Mouse (Mus musculus): ENCODE measurements at regions not wholly inside any gene's neighbourhood (a gene's known extent, or its start where the extent isn't known, plus 50 kb on each side); places are given as distances from the start of the nearest gene placed in this dataset.

DNA sequence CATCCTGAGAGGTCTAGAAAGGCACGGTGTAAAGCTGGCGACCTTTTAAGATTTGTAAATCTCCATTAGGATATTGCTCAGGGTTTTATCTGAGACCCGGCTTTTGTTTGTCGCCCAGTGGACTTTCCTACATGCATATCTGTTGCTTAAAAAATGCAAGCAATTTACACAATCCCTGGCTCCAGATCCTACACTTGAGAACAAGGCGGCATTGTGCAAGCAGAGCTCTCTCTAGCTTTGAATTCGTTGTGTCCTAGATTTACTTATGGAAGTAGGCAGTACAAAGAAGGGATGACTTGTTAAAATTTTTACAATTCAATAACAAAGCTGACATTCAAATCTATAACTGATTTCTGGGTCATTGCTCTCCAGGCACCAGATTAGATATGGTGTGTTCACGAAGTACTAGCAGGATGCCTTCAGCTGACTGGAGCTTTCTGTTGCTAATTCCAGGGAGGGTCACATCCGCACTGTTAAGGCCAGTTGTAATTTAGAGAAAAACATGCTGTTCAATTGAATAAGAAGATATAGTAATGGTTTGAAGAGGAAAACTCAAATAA, 62.2 kb upstream of the Teddm2 start:
- intact Hi-C loops (cut with DNase I): no loop called here
- peak; percentile 11 to 58 for DNase-seq (ENCODE audit: low spot score in 2 of 2)

DNA sequence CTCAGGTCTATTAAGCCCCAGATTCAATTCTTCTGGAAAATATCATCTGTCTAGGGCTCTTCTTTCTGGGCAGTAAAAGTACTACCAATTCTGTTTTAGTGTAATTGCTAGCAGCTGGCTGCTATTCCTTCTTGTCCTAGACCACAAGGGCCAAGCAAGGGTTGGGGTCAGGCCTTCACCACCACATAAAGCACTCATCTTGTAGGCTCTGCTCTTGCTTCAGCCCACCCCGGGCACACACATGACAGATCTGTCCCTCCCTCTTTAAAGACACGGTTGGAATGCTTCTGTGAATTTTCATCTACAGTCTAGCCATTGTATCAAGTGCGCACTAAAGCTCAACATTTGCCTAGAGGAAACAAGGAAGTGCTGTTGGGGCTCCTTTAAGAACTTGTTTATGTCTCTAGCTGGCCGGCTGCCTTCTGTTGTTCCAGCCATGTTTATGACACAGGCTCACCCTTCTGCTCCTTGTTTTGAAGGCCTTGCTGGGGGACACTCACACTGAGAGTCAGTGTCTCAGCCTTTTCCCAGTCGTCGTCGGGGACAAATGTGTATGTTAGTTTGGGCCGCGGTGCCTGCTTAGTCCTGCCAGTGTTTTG, 63.8 kb upstream of the Teddm2 start:
- intact Hi-C loops (cut with DNase I): no loop called here
- DNase-seq (ENCODE audit: low spot score in 2 of 2): no peak

DNA sequence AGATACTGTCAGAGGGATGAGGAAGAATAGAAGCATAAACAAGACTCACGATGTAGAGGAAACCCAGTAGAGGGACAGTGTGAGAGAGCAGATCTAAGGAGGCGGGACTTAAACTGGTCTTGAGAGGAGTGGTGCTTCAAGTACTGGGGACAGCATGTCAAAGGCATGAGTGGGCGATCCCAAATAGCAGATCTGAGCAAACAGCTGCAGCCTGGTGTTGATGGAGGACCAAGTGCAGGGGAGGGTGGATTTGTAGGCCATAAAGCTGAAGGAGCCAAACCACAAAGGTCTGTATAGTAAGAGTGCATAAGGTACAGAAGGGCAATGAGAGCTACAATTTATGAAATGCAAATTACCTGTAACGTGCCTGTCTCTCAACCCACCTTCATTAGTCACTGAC, 69.4 kb upstream of the Teddm2 start:
- no peak for DNase-seq (ENCODE audit: low spot score in 2 of 2)
- intact Hi-C loops (cut with DNase I): no loop called here

DNA sequence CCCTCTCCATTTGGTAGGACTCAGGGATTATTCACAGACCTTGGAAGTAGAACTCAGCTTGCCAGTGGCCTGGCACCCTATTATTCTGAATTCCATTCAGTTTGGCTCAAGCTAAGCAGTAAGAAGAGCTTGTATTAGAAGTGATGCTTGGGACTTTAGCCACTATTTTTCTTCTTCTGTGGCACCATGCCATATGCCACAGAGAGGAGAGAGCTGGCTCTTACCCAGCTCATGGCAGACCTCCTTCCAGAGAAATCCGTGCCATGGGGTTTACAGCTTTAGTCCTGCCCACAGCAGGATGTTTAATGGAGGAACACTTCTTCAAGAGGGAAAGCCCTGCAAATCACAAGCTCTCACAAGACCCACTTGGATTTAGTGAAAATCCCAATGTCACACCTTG, 74.3 kb upstream of the Teddm2 start:
- no peak for DNase-seq (ENCODE audit: low spot score in 2 of 2)

DNA sequence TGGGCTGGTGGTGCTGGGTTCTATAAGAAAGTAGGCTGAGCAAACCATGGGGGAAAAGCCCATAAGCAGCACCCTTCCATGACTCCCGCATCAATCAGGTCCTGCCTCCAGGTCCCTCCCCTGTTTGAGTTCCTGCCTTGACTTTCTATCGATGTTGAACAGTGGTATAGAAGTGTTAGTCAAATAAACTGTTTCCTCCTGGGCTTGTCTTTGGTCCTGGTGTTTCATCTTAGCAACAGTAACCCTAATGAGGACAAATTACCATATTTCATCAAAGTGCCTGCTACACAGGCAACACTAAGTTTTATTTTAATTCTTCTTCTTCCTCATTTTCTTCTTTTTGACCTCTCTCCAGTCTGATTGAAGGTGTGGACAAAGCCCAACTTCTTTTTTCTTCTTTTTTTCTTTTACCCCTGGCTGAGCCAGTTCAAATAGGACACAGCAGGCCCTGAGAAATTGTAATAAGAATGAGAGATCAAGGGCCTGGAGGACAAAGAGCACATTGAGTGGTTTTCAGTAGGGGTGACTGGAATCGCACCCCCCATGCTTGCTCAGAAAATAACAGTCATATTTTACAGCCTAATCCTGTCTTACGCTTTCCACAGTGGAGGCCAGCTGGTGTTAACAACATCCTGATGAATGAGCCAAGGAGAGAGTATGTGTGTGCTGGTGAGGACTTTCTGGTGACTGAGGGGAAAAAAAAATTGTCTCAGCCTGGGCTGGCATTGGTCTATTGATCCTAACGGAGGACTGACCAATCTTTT, 78.1 kb upstream of the Teddm2 start:
- intact Hi-C loops (cut with DNase I): no loop called here
- peak; percentile 8 to 41 for DNase-seq (ENCODE audit: low spot score in 2 of 2)

More for the DNA sequence above, 74.3 kb upstream of the Teddm2 start:
- intact Hi-C loops (cut with DNase I): no loop called here

DNA sequence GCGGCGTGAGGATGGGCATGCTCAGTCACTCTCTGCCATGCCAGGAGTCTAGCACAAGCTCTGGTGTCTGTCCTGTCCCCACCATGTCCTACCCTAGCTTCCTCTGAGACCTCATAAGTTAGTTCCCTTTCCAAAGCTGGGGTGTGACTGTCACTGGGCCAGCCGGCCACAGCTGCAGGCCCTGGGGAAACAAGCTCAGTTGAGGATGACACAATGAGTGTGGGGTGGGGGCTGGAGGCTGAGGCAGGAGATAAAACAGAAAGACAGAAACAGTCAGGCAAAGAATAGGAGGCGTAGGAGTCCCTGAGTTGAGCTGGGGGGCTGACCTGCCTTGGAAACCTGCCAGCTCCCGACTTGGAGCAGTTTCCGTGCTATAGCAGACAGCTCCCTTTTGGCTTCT, 80.9 kb upstream of the Teddm2 start:
- intact Hi-C loops (cut with DNase I): no loop called here
- peak; percentile 17 to 50 for DNase-seq (ENCODE audit: low spot score in 2 of 2)

DNA sequence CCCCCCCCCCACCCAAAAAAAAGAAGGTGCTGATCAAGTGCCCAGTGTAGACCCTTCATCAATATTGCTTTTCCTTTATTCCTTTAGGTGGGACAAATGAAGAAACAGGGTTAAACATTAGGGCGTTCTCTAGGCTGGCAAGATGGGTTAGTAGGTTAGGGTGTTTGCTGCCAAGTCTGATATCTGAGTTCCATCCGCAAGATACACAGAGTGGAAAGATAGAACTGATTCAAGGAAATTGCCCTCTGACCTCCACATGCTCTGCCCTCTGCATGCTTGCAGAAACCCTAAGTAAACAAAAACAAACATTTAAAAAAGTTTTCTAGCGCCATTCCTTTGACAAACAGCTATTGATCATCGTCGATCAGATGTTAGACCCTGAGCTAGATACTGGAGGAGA, 85.6 kb upstream of the Teddm2 start:
- no peak for DNase-seq (ENCODE audit: low spot score in 2 of 2)
- intact Hi-C loops (cut with DNase I): no loop called here

DNA sequence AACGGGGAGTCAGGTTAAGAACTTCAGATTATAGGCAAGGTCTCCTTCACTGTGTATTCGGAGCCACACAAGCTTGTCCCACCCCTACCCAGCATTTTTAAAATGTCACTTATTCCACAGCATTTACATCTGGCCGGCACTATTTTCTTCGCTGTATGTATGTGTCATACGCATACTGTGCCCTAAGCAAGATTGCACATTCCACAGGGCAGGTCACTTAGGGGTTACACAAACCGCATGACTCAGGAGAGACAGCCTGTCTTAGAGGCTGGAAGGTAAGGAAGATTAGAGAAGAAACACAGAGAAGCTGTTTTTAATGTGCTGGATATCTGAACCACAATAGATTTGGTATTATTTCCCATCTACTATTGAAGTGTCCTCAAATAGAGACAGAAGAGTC, 86.6 kb upstream of the Teddm2 start:
- no peak for DNase-seq (ENCODE audit: low spot score in 2 of 2)
- intact Hi-C loops (cut with DNase I): no loop called here

DNA sequence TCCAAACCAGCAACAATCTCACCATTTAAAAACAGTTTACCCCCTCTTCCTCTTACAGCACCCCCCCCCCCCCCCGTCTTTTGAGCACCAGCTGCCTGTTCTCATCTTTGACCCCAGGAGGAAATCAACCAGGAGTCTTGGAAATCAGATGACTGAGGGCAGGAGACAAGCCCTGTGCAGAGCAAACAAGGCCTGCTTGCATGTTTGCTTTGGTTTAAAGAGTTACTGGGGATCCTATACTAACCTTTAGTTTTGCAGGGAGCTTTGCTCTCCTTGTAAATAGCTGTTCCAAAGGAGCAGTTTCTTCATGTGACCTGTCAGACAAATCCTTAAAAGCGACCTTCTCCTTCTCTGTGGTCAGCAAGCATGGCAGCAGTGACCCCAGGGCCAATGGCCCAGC, 88.3 kb upstream of the Teddm2 start:
- intact Hi-C loops (cut with DNase I): no loop called here
- no peak for DNase-seq (ENCODE audit: low spot score in 2 of 2)

DNA sequence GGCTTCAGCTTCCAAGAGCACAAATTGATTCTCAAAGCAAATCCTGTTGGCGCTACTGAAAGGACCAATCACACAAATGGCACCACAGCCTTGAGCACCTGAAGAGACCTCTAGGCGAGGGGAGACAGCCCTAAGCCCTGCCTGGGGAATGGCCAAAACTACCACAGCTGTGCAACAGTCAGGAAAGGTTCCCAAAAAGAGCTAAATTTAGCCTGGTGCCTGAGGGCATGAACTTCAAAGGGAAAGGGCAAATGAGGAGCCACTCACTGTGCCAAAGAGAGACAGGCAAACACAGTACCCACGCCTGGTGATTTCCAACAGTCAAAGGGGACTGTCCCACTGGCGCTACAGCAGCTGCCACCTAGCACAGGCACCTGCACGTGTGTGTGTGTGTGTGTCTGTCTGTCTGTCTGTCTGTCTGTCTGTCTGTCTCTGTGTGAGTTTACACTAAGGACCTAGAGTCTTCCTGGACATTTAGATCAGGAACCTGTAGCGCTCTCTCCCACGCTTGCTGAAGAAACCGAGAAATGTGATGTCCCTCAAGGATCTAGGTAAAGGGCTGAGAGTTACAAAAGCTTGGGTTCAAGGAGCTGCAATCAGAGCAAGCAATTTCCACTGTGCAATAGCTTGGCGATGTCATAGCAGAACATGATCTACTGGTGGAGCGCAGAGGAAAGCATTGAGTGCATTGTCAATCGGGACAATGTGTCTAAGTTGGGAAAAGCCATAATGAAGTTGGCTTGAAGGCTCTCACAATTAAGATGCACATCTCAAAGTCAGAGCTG, 90.8 kb upstream of the Teddm2 start:
- no peak for DNase-seq (ENCODE audit: low spot score in 2 of 2)
- intact Hi-C loops (cut with DNase I): no loop called here

DNA sequence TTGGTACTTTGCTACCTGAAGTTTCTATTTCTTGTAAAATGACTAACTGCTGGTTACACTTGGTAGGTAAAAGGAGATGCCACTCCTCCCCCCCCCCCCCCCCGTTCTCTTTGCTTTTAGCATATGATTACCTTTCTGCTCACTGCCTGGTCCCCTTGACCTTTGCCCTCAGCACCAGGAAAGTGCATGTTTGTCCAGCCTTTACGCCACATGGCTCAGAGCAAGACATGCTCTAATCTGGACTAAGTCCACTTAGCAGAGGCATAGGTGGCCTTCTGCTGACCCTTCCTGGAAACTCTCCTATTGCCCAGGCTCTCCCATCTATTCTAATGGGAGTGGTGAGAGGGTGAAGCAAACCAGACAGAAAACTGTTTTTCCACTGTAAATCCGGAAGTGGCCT, 92.4 kb upstream of the Teddm2 start:
- intact Hi-C loops (cut with DNase I): no loop called here
- no peak for DNase-seq (ENCODE audit: low spot score in 2 of 2)

DNA sequence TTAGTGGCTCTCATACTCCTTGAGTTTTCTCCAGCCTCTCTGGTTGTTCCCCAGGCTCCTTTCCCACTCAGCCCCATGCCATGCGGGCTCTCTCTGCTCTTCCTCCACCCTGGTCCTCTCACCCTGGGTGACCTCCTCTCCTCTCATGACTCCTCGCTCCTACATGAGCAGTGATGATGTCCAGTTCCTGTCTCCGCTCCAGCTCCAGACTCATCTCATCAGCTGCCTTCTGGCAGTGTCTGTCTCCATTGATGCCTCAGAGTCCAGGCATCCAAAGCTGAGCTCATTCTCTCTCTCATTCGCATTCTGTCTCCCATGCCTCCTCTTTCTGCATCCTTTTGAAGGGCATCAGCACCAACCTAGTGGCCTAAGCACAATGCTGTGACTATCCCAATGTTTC, 94.8 kb upstream of the Teddm2 start:
- no peak for DNase-seq (ENCODE audit: low spot score in 2 of 2)

DNA sequence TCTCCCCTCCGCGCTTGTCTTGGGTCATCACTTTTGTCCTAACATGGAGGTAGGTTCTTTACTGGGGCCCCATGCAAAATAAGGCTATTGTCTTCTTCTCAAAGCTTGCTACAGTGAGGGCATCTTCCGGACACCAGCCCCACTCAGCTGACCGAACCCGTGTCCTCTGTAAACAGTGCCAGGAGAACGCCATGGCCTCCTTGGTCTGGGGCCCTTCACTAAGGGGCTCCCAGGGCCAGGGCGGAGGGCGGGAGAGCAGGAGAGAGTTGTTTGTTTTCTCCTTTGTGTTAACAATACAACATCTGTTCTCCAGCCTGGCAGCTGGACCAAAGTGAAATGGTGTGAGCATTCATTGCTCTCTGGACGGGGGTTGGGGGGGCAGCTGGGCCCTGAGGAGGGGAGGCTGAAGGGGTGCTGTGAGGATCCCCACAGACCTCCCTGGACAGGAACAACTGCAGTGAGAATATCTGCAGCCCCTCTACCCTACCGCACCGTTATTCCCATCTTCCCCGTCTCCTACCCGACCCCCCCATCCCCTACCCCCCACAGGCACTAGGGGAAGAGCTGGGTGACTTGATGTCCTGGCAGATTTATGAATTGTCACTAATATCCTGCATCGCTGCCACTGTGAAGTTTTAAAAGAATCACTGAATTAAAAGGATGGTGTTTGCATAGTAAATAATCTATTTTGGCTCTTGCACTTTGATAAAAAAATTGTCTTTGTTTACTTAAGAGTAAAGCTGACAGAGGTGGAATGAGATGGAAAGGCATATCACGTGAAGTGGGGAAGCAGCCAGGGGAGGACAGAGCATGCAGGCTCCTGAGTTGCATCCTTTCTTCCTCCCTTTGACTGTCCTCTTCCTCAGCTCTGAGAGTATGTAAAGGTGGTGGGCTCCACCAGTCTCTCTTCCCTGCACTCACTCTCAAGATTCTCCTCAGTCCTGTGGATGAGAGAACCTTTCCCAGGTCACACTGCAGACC, 97.5 kb upstream of the Teddm2 start:
- peak in 1 of 2 experiments; percentile 23 for DNase-seq (ENCODE audit: low spot score in 2 of 2)
- intact Hi-C loops (cut with DNase I): no loop called here

More for the DNA sequence above, 94.8 kb upstream of the Teddm2 start:
- intact Hi-C loops (cut with DNase I): no loop called here

DNA sequence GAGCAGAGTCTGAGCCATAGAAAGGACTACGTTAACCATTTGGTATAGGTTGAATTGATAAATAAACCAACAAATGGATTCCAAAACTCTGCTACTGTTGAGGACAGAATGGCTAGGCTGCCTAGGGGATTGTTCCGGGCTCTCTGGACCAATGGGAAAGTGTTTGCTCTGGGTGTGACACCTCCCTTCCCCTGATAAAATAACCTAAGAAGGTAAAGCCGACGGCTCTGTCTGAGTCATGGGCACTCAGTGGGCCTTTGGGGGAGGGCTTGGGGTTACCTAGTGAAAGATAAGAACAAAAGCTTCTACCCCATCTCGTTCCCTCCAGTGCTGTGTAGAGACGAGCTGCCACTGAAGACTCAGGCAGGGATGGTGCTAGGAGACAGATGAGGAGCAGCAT, 99.7 kb upstream of the Teddm2 start:
- intact Hi-C loops (cut with DNase I): no loop called here
- DNase-seq (ENCODE audit: low spot score in 2 of 2): no peak

DNA sequence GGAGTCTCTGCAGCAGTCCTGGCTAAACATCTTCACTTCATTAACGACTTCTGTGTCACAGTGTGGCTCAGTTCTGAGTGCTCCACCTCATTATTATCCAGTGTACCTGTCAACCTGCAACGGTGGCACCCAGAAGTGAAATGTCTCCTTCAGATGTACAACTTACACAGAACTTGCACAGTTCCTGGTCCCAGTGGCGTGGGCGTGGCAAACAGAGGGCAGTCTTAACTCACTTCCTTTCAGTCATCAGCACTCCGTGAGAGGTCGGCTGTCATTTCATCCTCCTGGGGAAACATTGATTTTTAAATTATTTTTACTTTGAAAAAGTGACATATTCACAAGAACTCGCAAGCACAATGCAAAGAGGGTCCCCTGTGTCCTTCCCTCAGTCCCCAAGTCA, 103.6 kb upstream of the Teddm2 start:
- intact Hi-C loops (cut with DNase I): no loop called here
- no peak for DNase-seq (ENCODE audit: low spot score in 2 of 2)

DNA sequence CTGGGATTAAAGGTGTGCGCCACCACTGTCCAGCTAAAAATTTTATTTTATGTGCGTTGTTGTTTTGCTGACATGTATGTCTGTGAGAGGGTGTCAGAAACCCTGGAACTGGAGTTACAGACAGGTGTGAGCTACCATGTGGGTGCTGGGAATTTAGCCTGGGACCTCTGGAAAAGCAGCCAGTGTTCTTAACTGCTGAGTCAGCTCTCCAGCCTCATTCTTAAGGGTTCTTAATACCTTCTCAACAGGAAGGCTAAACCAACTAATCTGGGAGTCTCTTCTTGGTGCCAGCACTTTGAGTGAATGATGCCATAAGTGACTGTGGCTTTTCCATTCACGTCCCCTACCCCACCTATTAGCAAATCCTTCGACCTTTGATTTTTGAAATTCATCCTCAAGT, 104.6 kb upstream of the Teddm2 start:
- DNase-seq (ENCODE audit: low spot score in 2 of 2): no peak
- intact Hi-C loops (cut with DNase I): no loop called here

DNA sequence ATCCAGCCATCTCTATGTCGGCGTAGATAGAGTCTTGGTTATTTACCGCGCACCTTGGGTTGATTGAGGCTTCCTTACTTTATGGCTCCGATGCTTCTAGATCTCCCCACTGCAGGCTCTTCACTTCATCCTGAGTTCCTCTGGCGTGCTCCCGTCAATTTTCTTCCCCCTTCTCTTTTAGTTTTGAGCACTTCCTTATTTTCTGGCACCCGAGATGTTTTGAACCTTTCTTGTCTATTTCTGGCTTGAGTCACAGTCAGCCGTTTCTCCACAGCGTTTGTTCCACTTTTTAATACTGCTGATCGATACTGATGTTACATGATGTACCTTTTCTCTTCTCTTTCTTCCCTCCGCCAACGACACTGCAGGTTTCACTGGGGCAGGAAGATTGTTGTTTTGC, 106.0 kb upstream of the Teddm2 start:
- DNase-seq (ENCODE audit: low spot score in 2 of 2): no peak
- intact Hi-C loops (cut with DNase I): no loop called here

DNA sequence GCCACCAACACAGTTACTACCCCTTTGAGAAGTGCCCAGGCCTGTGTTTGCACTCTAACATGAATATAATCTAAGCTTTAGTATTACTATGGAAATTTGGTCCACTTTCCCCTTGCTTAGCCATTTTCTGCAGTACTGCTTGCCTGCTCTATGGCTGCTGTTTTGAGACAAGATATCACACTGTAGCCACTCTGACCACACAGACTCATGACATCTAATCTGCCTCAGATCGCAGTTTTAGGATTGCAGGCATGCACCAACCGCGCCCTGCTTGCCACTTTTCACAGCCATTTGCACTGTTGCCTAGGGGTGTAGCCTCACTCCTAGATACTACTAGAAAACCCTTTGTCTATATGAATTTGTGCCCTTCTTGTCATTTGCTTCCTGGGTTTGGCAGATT, 107.4 kb upstream of the Teddm2 start:
- DNase-seq (ENCODE audit: low spot score in 2 of 2): no peak
- intact Hi-C loops (cut with DNase I): no loop called here

DNA sequence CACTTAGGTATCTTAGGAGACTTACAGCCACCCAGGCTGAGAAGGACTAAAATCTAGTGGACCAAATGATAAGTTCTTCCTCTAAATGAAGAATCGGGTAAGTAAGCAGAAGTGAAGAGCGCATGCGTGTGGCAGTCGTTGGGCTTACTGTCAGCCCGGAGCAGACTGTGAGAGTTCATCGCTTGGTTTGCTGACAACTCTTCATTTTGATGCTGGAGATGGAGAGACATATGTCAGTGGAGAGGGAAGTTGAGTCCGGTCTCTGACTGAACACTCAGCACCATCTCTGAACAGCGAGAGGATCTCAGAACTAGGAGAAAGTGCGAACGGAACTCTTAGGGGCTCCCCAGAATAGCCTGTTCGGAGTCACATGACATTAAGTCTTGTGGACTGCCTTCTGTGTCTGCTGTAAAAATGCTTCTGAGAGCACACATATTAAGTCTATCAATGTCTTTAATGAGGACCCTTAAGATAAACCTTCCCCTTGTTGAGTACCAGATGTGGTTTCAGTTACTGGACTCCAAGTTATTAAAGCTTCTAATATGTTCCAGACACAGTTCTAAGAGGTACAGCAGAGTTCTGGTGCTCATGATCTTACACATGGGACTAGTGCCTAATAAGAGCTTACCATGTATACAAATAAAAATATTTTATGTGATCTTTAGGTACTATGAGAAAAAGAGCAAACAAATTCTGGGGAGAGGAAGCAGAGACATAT, 108.7 kb upstream of the Teddm2 start:
- no peak for DNase-seq (ENCODE audit: low spot score in 2 of 2)
- intact Hi-C loops (cut with DNase I): no loop called here
